Mouse (Mus musculus): ENCODE measurements around the gene Slc38a9.
"Not testable (repeated sequence)": the region's sequence is repeated elsewhere in the genome, so short reads cannot be mapped to it uniquely, and the experiment has no call there.

Gene Slc38a9

DNA sequence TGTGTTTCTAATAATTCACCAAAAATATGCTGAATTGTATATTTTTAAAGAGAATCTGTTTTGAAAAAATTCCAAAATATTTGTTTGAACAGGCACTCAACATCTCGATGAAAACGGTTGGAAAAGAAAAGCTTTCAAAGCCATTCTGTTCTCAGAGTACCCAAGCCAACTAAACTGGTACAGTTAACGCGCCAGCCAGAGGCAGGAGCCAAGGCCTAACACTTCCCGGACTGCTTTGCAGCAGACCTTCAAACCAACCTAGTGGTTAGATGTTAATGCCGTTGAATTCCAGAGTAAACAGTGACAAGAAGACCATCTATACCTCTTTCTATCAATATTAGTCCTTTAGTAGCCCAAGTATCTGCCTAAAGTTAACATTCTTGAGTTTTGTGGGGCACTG, 23.4 kb downstream of the Slc38a9 start:
- DNase-seq (ENCODE audit: low spot score): no peak

GRCm38 (mm10) chr13:112686155-112686554, 25.6 kb downstream of the Slc38a9 start:
- peak; percentile 38 for DNase-seq (ENCODE audit: low spot score)

DNA sequence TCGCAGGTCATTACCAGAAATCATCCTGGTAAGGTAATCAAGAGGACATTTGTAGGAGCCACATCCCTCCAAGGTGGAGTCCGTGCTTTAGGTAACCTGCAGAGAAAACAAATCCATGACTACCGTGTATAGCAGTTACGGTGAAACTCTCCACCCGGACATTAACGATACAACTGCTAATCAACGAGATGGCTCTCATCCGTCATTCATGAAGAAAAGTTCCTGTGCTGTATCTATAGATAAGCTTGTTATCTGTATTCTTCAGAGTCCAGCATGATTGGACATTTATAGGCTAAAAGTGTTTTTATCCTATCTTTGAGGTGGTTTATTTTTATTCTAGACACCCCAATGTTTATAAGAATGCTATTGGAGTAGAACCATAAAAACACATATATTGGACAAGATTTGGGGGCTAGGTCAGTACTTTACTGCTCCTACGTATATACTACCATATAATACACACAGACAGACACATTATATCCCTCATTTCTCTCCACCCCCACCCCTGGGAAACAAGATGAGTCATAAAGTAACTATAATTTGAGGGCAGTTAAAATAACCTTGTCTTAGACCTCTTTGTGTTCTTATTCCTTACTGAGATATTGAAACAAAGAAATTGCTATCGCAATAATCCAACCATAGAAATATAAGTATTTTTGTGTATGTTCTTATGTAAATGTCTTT, 32.5 kb downstream of the Slc38a9 start:
- DNase-seq (ENCODE audit: low spot score): no peak

GRCm38 (mm10) chr13:112695526-112696240, 35.1 kb downstream of the Slc38a9 start:
- DNase-seq (ENCODE audit: low spot score): no peak

GRCm38 (mm10) chr13:112701256-112701655, 40.7 kb downstream of the Slc38a9 start:
- DNase-seq (ENCODE audit: low spot score): no peak

DNA sequence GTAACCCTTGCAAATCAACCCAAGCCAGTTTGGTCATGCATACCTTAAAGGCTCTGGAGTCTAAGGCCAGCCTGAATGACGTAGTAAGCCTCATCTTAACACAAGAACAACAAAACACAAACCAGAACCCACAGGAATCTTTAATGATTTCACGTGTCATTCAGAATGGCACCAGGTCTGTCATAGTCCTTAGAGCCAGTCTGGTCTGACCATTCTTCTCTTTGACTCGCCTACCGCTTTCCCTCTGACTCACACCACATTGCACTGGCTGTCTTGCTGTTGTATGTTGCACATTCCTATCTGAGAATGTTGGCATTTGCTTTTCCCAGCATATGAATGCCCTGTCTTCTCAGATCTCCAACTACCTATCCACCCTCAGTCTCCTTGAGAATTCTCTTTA, 45.8 kb downstream of the Slc38a9 start:
- no peak for DNase-seq (ENCODE audit: low spot score)

DNA sequence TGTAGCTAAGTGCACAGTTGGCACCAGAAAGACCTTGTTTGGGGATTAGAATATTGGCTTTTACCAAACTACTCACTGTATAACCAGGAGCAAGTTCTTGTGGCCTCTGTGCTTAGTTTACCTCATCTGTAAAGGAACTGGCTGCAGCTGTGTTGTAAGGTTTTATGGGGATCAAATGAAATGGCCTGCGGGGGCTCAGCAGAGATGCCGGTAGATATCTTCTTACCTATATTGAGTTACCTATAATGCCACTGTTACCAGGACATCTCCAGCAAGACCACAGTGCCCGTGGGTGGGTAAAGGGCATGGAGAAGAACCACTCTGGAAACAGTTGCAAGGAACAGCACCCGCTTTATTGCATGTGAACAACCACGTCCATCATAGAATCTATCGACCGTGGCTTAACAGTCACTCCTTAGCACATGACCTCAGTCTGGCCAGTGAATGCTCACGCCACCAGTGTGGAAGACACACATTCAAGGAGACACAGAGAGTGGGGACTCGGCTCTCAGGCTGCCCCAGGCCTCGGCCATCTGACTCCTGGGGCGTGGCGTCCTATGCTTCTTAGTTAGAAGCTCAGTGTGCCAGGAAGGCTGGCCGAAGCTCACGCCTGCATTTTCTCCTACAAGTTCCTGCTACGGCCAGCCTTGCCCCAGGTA, 59.7 kb downstream of the Slc38a9 start:
- DNase-seq (ENCODE audit: low spot score): no peak

GRCm38 (mm10) chr13:112721946-112722729, 61.6 kb downstream of the Slc38a9 start:
- no peak for DNase-seq (ENCODE audit: low spot score)

DNA sequence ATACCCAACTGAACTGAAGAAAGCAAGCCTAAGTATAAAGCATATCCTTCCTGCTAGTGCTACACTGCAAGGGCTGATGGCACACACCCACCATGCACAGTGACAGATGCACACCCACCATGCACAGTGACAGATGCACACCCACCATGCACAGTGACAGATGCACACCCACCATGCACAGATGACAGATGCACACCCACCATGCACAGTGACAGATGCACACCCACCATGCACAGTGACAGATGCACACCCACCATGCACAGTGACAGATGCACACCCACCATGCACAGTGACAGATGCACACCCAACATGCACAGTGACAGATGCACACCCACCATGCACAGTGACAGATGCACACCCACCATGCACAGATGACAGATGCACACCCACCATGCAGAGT, 63.7 kb downstream of the Slc38a9 start:
- DNase-seq (ENCODE audit: low spot score): not testable (repeated sequence)

DNA sequence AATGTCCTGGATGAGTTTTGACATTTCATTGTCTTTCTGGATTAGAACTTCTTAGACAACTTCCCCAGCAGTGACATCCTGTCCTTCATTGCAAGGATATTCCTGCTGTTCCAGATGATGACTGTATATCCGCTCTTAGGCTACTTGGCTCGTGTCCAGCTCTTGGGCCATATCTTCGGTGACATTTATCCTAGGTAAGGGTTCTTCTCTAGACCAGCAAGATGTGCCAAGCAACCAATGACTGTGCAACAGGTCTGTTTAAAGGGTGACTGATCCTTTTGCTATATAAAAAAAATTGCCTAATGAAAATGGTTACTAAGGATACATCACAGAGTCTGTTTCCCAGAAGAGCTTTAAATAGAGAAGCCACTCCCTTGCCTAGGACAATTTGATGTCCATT, 65.5 kb downstream of the Slc38a9 start:
- DNase-seq (ENCODE audit: low spot score): no peak

GRCm38 (mm10) chr13:112733311-112733710, 72.8 kb downstream of the Slc38a9 start:
- no peak for DNase-seq (ENCODE audit: low spot score)

- DNase-seq (ENCODE audit: low spot score): no peak
Observed at GRCm38 (mm10) chr13:112734906-112735713, 74.6 kb downstream of the Slc38a9 start.

- no peak for DNase-seq (ENCODE audit: low spot score)
Observed at GRCm38 (mm10) chr13:112736407-112736806, 75.9 kb downstream of the Slc38a9 start.

DNA sequence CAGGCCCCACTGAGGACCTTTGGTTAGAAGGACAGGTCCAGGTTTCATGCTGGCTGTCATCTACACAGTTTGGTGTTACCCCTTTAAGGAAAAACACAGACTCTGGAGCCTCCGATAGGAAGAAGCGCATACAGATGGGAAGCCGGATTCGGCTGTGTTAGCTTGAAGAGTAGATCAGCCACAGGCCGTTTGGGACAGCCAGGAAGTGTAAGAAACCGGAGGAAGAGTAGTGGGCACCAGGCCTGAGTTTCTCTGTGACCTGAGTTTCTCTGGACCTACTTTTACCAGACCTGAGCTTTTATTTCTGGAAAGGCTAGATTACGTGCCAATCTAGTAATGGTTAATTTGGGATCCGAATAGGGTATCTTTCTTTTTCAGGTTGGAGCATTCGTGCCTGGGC, 76.6 kb downstream of the Slc38a9 start:
- DNase-seq (ENCODE audit: low spot score): no peak

- no peak for DNase-seq (ENCODE audit: low spot score)
Observed at GRCm38 (mm10) chr13:112738005-112738404, 77.5 kb downstream of the Slc38a9 start.

DNA sequence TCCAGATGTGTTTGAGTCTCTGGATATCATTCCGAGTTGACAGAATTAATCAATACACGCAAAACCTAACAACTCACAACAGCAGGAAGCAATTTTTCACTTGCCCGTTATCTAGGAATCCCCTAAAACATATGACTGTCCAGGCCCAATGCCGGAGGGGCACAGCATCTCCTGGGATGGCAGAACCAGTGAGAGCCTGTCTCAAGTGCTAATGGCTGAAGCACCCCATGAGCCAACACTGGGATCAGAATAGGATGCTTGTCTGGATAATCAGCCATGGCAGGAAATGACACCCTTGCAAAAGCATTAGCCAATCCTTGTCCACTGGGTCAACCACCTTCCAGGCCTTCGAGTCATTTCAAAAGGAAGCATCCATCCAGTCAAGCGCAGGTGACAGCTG, 79.5 kb downstream of the Slc38a9 start:
- no peak for DNase-seq (ENCODE audit: low spot score)

- DNase-seq (ENCODE audit: low spot score): no peak
Observed at GRCm38 (mm10) chr13:112742076-112742830, 81.7 kb downstream of the Slc38a9 start.

DNA sequence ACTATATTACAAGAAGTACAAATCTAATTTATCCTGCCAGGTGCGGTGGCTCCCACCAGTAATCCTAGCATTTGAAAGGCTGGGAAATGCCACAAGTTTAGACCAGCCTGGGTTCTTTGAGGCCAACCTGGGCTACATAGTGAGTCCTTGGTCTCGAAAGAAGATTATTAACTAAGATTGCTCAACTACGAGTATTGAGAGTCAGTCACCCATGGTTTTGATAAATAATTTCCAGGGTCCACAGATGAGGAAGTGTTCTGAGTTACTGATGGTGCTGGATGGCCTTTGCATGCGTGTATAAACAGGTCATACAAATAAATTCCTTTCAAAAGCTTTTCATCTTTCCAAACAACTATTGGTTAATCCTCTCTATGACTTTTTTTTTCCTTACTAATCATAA, 83.1 kb downstream of the Slc38a9 start:
- DNase-seq (ENCODE audit: low spot score): no peak

DNA sequence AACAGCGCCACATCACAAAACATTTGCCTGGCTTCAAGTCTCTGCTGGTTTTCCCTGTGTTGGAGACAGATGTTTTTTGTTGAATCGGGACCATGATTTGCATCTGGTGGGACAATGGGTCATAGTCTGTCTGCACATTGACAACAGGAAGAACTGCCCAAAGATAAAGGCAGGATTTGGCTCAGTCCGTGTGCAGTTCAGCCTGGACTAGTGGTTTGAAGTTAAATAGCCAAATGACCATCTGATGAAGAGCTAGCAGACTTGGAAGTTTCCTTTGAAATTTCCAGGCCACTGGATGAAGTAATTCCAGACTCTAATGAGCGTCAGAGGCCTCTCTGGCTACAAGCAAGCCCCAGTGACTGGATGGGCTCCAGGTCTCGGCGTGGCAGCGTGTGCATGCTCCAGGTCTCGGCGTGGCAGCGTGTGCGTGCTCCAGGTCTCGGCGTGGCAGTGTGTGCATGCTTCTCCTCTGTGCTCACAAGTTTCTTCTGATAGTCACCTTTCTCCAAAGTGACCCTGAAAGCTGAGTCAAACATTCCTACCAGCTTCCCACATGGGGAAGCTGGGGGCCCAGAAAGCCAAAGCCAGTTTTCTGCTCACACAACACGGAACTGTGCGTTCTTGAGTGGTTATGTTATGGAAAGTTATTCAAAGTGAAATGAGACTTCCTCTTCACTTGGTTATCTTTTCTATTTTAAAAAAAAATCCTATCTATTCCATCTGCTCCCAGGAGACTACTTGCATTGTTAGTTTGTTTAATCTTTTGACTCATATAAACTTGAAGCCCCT, 83.7 kb downstream of the Slc38a9 start:
- DNase-seq (ENCODE audit: low spot score): no peak

All from MN1 (cell line).